Mouse (Mus musculus): ENCODE data around the gene Ppm1l.

DNA sequence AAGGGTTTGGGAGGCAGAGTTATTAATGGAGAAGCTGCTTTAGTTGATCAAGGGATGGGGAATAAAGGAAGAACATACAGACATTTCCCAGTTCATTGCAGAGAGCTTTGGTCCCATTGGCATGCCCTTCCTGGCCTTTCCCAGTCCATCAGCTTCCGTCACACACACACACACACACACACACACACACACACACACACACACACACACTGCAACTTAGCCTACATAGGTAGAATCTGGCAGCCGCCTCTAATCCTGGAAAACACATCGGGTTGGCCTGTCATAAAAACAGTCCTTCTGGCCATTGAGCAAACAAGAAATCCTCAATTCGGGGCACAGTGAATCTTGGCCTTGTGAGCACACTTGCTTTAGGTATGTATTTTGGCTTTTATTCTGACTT is 64.6 kb downstream of the Ppm1l start:
- TF ChIP-seq CTCF (conservative IDR thresholded peaks at IDR 0.05; ENCODE audit: low read length): no peak
- no peak for TF ChIP-seq NANOG (IDR thresholded peaks at IDR 0.05; ENCODE audit: borderline replicate concordance, low read length)
